Mouse (Mus musculus) testis, adult 2 months (tissue): ENCODE data around the gene Mnt.

Experiments
- CTCF ChIP-seq: fragments of 200-500 bp; IDR thresholded peaks from 2 replicates; pipeline ENCODE4 v1.5.1; 2012; ENCODE audit warnings: low read depth, mild to moderate bottlenecking, inconsistent platforms, low read length, moderate library complexity; ENCODE audit not compliant: control insufficient read depth, insufficient read depth, insufficient replicate concordance
- POLR2A ChIP-seq: fragments of 200-500 bp; IDR thresholded peaks from 2 replicates; pipeline ENCODE4 v1.6.1; 2012; ENCODE audit warnings: low read depth, mild to moderate bottlenecking, inconsistent platforms, low read length, moderate library complexity; ENCODE audit not compliant: control insufficient read depth

GRCm38 (mm10) chr11:74820921-74821320 is 9.8 kb upstream of the Mnt start:
- no peak for TF ChIP-seq POLR2A
- no peak for TF ChIP-seq CTCF
